Mouse (Mus musculus): ENCODE measurements around the gene Sult2a4.
"Not testable (repeated sequence)": the region's sequence is repeated elsewhere in the genome, so short reads cannot be mapped to it uniquely, and the experiment has no call there.

Sult2a4 gene

GRCm38 (mm10) chr7:13989507-13989906 lies at the start of gene Sult2a4:
Gene Sult2a4, minus strand, starts transcription at chr7:13989607.
- DNase-seq = not testable (repeated sequence)

GRCm38 (mm10) chr7:14030831-14031230 lies 41.4 kb upstream of the Sult2a4 start:
- not testable (repeated sequence) for DNase-seq

GRCm38 (mm10) chr7:14013083-14013482 lies 23.7 kb upstream of the Sult2a4 start:
- no peak for DNase-seq

- not testable (repeated sequence) for DNase-seq
Measured at GRCm38 (mm10) chr7:14010686-14011085, 21.3 kb upstream of the Sult2a4 start.
